Mouse (Mus musculus): ENCODE data around the gene Cdkn2aip. TPM values are rescaled to one million over a fixed set of nuclear protein-coding genes. Genes with fewer than 3 reads are reported as not detected.

Gene Cdkn2aip
- polyA plus RNA-seq, 1 experiment from 2014 or later: 22.2 TPM

Other genes with a start within 250 kb of the Cdkn2aip start
- 27.8 and 35.0 TPM in 2 replicates for gene Trappc11, start 180.5 kb downstream of the Cdkn2aip start, polyA plus RNA-seq (2014; fragmentation: Nextera tagmentation; extraction: Ambion mirVana)
- gene Rwdd4a, start 180.3 kb downstream of the Cdkn2aip start, polyA plus RNA-seq (2014; fragmentation: Nextera tagmentation; extraction: Ambion mirVana): 47.7 and 52.6 TPM in 2 replicates
- gene Ing2, start 38.4 kb downstream of the Cdkn2aip start, polyA plus RNA-seq (2014; fragmentation: Nextera tagmentation; extraction: Ambion mirVana): 10.8 and 12.6 TPM in 2 replicates
- gene Cldn24, start 108.2 kb upstream of the Cdkn2aip start, polyA plus RNA-seq (2014; fragmentation: Nextera tagmentation; extraction: Ambion mirVana): not detected in 2 replicates
- not detected in 2 replicates for gene Cldn22, start 110.5 kb upstream of the Cdkn2aip start, polyA plus RNA-seq (2014; fragmentation: Nextera tagmentation; extraction: Ambion mirVana)

Measured in liver, embryonic 11.5 days (tissue).